Mouse (Mus musculus) heart, embryonic 12.5 days (tissue): ENCODE data around the gene Myom3. TPM values are rescaled to one million over a fixed set of nuclear protein-coding genes. Genes with fewer than 3 reads are reported as not detected.

Experiments used
- ATAC-seq: fragments of 200-750 bp; cut with Nextera tagmentation; 2 replicates; pipeline ENCODE4 v1.8.0; 2017; ENCODE audit warnings: moderate TSS enrichment, moderate library complexity; ENCODE audit not compliant: insufficient number of reproducible peaks, low FRiP score
- H3K27ac ChIP-seq: fragments of 300-500 bp; sonication (generic); 2 replicates; pipeline ENCODE4 v1.5.1; 2016; ENCODE audit warnings: mild to moderate bottlenecking, moderate library complexity; ENCODE audit not compliant: poor library complexity, severe bottlenecking
- H3K27me3 ChIP-seq: fragments of 300-500 bp; sonication (generic); replicated peaks from 2 replicates; pipeline ENCODE4 v1.6.1; 2016; ENCODE audit warnings: mild to moderate bottlenecking, moderate library complexity
- H3K36me3 ChIP-seq: fragments of 300-500 bp; sonication (generic); 2 replicates; pipeline ENCODE4 v1.6.1; 2016; ENCODE audit warnings: mild to moderate bottlenecking, moderate library complexity
- H3K4me1 ChIP-seq: fragments of 300-500 bp; sonication (generic); replicated peaks from 2 replicates; pipeline ENCODE4 v1.6.1; 2016; ENCODE audit warnings: mild to moderate bottlenecking
- H3K4me2 ChIP-seq: fragments of 300-500 bp; sonication (generic); 2 replicates; pipeline ENCODE4 v1.6.1; 2016; ENCODE audit warnings: mild to moderate bottlenecking, moderate library complexity
- H3K4me3 ChIP-seq: fragments of 300-500 bp; sonication (generic); 2 replicates; pipeline ENCODE4 v1.5.1; 2016; ENCODE audit warnings: mild to moderate bottlenecking
- H3K9ac ChIP-seq: fragments of 300-500 bp; sonication (generic); 2 replicates; pipeline ENCODE4 v1.6.1; 2016; ENCODE audit warnings: mild to moderate bottlenecking, moderate library complexity
- H3K9me3 ChIP-seq: fragments of 300-500 bp; sonication (generic); replicated peaks from 2 replicates; pipeline ENCODE4 v1.6.1; 2016; ENCODE audit warnings: mild to moderate bottlenecking, moderate library complexity
- WGBS: fragments of 180-500 bp; shearing (Covaris S2); methylation state at CpG from one replicate; pipeline ENCODE4 v1.1.7; 2016; 5-methylcytosine and 5-hydroxymethylcytosine counted together
- polyA plus RNA-seq: library from polyadenylated mRNA; unstranded; fragments of >200 nt; fragmentation: Nextera tagmentation; extraction: Ambion mirVana; gene quantifications from 2 replicates; pipeline ENCODE4 v1.2.1, GENCODE M21; 2016

Myom3 gene
- polyA plus RNA-seq, 1 experiment from 2014 or later: 0.08 TPM

DNA sequence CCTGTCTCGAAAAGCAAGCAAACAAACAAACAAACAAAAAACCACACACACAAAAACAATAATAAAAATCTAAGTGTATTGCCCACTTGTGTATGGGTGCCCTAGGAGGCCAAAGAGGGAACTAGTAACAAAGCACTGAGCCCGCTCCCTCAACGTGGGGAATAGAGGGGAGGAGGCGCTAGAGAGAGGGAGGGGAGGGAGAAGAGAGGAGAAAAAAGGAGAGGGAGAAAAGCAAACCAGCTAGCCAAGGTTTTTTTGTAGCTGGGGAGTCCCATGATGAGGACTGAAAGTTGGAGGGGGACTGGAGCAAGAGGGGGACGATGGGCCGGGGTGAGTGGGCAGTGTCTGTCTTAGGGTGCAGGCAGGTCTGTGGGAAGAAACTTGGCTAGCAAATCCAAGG lies 95.6 kb downstream of the Myom3 start:
- H3K27me3 ChIP-seq: no peaks in the 10 kb centered on the region
- peak overlapping the region; percentile 99 for H3K27ac ChIP-seq
- peak overlapping the region; percentile 90 for H3K9ac ChIP-seq
- H3K9me3 ChIP-seq: no peaks in the 10 kb centered on the region
- H3K36me3 ChIP-seq: 0 out of 2 replicates have a peak, but pooled peaks cover 3% of the 10 kb centered on the region
- ATAC-seq: no peak
- 8% methylated on average over 6 of the region's 6 CpGs for WGBS
- peak overlapping the region; percentile 96 for H3K4me3 ChIP-seq
- H3K4me2 ChIP-seq: peak overlapping the region; percentile 92
- peaks cover 38% of the 10 kb centered on the region for H3K4me1 ChIP-seq

DNA sequence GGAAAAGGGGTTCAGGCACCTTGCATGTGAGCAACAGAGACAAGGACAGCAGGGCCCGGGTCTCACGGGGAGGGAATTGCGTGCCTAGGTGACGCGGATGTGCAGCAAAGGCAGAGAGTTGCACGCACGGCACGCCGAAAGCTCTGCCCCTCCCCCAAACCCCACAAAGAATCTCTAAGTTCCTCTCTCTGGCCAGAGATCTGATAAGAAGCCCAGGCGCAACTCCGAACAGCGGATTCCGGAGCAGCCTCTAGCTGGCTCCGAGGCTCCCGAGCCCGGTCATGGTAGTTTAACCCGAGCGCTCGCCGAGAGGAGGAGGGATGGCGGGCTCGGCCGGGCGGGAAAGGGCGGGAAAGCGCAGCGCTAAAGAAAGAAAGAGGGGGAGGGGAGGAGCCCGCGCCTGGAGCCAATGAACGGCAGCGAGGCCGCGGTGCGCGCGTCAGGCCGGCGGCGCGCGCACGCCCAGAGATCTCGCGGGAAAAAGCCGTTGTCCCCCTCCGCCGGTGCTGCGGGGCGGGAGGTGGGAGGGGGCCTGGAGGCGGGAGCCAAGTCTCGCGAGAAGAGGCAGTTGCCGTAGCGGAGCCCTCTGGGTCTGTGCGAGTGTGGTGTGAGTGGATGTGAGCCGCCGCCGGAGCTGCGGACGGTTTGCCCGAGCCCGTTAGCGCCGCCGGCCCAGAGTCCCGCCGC lies 96.2 kb downstream of the Myom3 start, which contains the start of gene Srsf10:
Gene Srsf10, plus strand, starts transcription at position 212 of the 687 bp plus-strand sequence.
- Histone ChIP-seq H3K27ac (peak within 1 kb of the TSS; percentile 99), H3K4me1 (peaks cover 33% of the 10 kb centered on the region), H3K9ac (peak within 1 kb of the TSS; percentile 99), H3K27me3 (no peaks in the 10 kb centered on the region), H3K36me3 (0 out of 2 replicates have a peak, but pooled peaks cover 4% of the 10 kb centered on the region), H3K9me3 (no peaks in the 10 kb centered on the region), H3K4me2 (peak within 1 kb of the TSS; percentile 92), H3K4me3 (peak within 1 kb of the TSS; percentile 96)
- ATAC-seq: peak; percentile 97
- under 1% methylated on average over 65 of the region's 67 CpGs for WGBS

DNA sequence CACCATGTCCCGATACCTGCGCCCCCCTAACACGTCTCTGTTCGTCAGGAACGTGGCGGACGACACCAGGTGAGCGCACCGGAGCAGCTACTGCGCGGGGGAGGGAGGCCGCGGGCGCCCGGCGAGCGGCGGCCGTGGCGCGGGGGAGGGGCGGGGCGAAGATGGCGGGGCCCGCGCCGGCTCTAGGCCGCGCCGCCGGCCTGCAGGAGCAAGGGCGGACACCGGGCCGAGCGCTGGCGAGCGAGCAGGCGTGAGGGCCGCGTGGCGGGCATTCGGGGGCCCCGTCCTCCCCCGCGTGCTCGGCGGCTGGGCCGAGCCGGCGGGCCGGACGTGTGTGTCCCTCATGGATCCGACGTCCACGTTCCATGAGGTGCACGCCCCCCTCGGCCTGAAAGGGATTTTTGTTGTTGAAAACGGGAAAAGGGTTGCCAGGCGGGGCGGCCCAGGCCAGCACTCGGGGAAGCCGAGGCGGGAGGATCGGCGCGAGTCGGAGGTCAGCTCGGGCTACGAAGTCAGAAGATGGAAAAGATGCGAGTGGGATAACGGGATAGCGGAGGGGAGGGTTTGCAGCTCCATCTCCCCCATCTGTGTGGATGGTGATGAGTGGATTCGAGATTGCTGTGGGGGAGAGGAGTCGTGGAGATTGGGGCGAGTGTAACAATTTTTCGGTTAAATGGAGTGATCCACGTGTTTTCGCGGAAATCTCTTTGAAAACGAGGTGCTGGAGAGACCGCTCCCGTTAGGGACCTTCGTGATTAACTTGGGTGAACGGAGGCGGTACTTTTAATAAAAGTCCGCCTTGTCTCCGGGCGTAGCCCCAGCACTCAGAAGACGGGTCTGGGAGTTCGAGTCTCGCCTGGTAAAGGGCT lies 96.9 kb downstream of the Myom3 start:
- no peaks in the 10 kb centered on the region for H3K9me3 ChIP-seq
- H3K4me2 ChIP-seq: peak overlapping the region; percentile 74
- under 1% methylated on average over 80 of the region's 91 CpGs for WGBS
- ATAC-seq: peak; percentile 86
- peak overlapping the region; percentile 99 for H3K9ac ChIP-seq
- H3K36me3 ChIP-seq: 0 out of 2 replicates have a peak, but pooled peaks cover 4% of the 10 kb centered on the region
- H3K4me3 ChIP-seq: peak overlapping the region; percentile 96
- H3K27ac ChIP-seq: peak overlapping the region; percentile 99
- H3K27me3 ChIP-seq: no peaks in the 10 kb centered on the region
- peaks cover 34% of the 10 kb centered on the region for H3K4me1 ChIP-seq

DNA sequence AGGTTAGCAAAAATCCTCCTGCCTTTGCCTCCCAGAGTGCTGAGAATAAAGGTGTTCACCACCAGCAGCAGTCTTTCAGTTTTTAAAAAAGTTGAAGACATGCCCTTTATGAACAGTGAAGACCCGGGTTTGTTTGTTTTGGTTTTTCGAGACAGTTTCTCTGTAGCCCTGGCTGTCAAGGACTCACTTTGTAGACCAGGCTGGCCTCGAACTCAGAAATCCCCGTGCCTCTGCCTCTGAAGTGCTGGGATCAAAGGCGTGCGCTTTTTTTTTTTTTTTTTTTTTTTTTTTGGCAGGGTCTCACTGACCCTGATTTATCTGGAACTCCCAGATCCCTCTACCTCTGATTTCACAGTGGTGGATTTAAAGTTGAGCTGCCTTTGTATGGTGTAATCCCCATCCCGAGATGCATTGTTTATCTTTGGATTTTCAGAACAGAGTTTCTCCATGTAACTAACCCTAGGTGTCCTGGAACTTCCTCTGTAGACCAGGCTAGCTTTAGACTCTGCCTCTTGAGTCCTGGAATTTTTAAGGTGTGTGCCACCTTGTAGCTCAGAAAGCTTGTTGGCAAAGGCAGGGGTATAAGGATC lies 98.2 kb downstream of the Myom3 start:
- Histone ChIP-seq H3K36me3 (peaks cover 11% of the 10 kb centered on the region), H3K4me1 (peaks cover 34% of the 10 kb centered on the region), H3K9me3 (no peaks in the 10 kb centered on the region), H3K4me3 (peak overlapping the region; percentile 96), H3K4me2 (peak overlapping the region; percentile 74), H3K27ac (no peak overlapping the region), H3K9ac (peak overlapping the region; percentile 72), H3K27me3 (no peaks in the 10 kb centered on the region)
- no peak for ATAC-seq
- 12% methylated on average over 7 of the region's 7 CpGs for WGBS

Other genes starting within 250 kb of the Myom3 start
- 6.0 and 6.8 TPM in 2 replicates for gene Grhl3, start 186.1 kb upstream of the Myom3 start, polyA plus RNA-seq
- gene Ifnlr1, start 73.4 kb upstream of the Myom3 start, polyA plus RNA-seq: 0.28 and 0.69 TPM in 2 replicates
- gene Il22ra1, start 31.5 kb upstream of the Myom3 start, polyA plus RNA-seq: not detected in 2 replicates
- 178 and 189 TPM in 2 replicates for gene Srsf10, start 96.0 kb downstream of the Myom3 start, polyA plus RNA-seq
- gene Pnrc2, start 114.1 kb downstream of the Myom3 start, polyA plus RNA-seq: 124 and 131 TPM in 2 replicates
- gene Cnr2, start 135.7 kb downstream of the Myom3 start, polyA plus RNA-seq: 0.46 and 0.70 TPM in 2 replicates
- gene Fuca1, start 161.0 kb downstream of the Myom3 start, polyA plus RNA-seq: 36.4 and 41.7 TPM in 2 replicates
- 70.4 and 74.5 TPM in 2 replicates for gene Hmgcl, start 186.7 kb downstream of the Myom3 start, polyA plus RNA-seq
- 27.6 and 28.8 TPM in 2 replicates for gene Gale, start 204.0 kb downstream of the Myom3 start, polyA plus RNA-seq
- 73.0 and 77.4 TPM in 2 replicates for gene Lypla2, start 212.9 kb downstream of the Myom3 start, polyA plus RNA-seq
- 47.2 and 49.1 TPM in 2 replicates for gene Pithd1, start 227.5 kb downstream of the Myom3 start, polyA plus RNA-seq